Mouse (Mus musculus): Measurements from ENCODE around the gene Arel1. TPM values are rescaled to one million over a fixed set of nuclear protein-coding genes. Genes with fewer than 3 reads are reported as not detected.

The Arel1 gene
- total RNA-seq, 1 experiment: 31.3 TPM

DNA sequence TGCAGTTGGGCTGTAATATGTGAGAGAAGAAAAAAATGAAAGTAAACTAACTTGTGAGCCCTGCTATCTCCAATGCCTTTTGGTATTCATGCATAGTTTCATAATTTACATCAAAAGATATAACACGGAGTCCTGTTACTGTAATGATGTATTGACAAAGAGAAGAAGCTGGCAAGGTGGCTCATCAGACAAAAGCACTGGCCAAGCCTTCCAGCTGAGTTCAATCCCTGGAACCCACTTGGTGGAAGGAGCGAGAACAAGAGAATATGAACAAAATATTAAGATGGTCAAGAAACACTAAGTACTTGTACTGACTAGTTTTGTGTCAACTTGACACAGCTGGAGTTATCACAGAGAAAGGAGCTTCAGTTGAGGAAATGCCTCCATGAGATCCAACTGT, 98.4 kb downstream of the Arel1 start:
- in situ Hi-C loops (cut with MboI; ENCODE audit: low sequenced_read_pairs in 2 of 2, unreplicated experiment in 2 of 2): no loop called here
- Histone ChIP-seq H3K4me3 (ENCODE audit: insufficient read depth in 1 of 2, low read depth in 1 of 2, low read length in 2 of 2, poor library complexity in 1 of 2, severe bottlenecking in 1 of 2) (no peak overlapping the region), H3K9ac (ENCODE audit: insufficient read depth, low read depth, low read length, poor library complexity, severe bottlenecking) (no peak overlapping the region)

More for the DNA sequence above, 98.4 kb downstream of the Arel1 start:
- TF ChIP-seq MAFK (IDR thresholded peaks at IDR 0.05; ENCODE audit: insufficient read depth, low read depth, low read length): no peak
- TF ChIP-seq CHD2 (IDR thresholded peaks at IDR 0.05; ENCODE audit: low read depth, low read length): no peak
- TF ChIP-seq ZC3H11A (IDR thresholded peaks at IDR 0.05; ENCODE audit: borderline replicate concordance, low read depth, low read length): no peak
- TF ChIP-seq ZNF384 (IDR thresholded peaks at IDR 0.05; ENCODE audit: low read depth, low read length): no peak
- no peak for TF ChIP-seq HCFC1 (IDR thresholded peaks at IDR 0.05; ENCODE audit: borderline replicate concordance, insufficient read depth, low read length)
- 0 out of 4 replicates have a peak, but pooled peaks cover 0 to 2% of the 10 kb centered on the region in 2 experiments for H3K4me1 ChIP-seq (ENCODE audit: control insufficient read depth in 2 of 2, insufficient read depth in 2 of 2, low read length in 2 of 2, poor library complexity in 1 of 2)
- no peak for DNase-seq (ENCODE audit: low read depth, low spot score)
- no peak overlapping the region for H3K27ac ChIP-seq (ENCODE audit: insufficient read depth, low read depth, low read length, poor library complexity, severe bottlenecking)
- no peaks in the 10 kb centered on the region for H3K9me3 ChIP-seq (ENCODE audit: control insufficient read depth, insufficient read depth, low read depth, low read length)
- no peaks in the 10 kb centered on the region for H3K36me3 ChIP-seq (ENCODE audit: control insufficient read depth, insufficient read depth, low read length, poor library complexity, severe bottlenecking)

Other genes starting within 250 kb of the Arel1 start
- 84.5 and 106 TPM in 2 replicates for gene Npc2, start 197.7 kb downstream of the Arel1 start, total RNA-seq (2012; rRNA removed)
- 35.4 and 36.5 TPM in 2 replicates for gene Isca2, start 197.6 kb downstream of the Arel1 start, total RNA-seq (2012; rRNA removed)
- 1.8 and 2.7 TPM in 2 replicates for gene Ltbp2, start 94.4 kb downstream of the Arel1 start, total RNA-seq (2012; rRNA removed)
- gene Fcf1, start within 50 bp of the Arel1 start, total RNA-seq (2012; rRNA removed): 156 and 161 TPM in 2 replicates
- gene Ylpm1, start 25.4 kb upstream of the Arel1 start, total RNA-seq (2012; rRNA removed): 33.4 and 38.8 TPM in 2 replicates
- gene Prox2, start 139.9 kb upstream of the Arel1 start, total RNA-seq (2012; rRNA removed): 0.98 and 1.8 TPM in 2 replicates
- gene Dlst, start 139.9 kb upstream of the Arel1 start, total RNA-seq (2012; rRNA removed): 85.3 and 98.8 TPM in 2 replicates
- 4.0 and 7.8 TPM in 2 replicates for gene Rps6kl1, start 180.4 kb upstream of the Arel1 start, total RNA-seq (2012; rRNA removed)
- gene Pgf, start 206.9 kb upstream of the Arel1 start, total RNA-seq (2012; rRNA removed): 3.0 and 6.9 TPM in 2 replicates
- gene Eif2b2, start 248.6 kb upstream of the Arel1 start, total RNA-seq (2012; rRNA removed): 109 and 136 TPM in 2 replicates